Mouse (Mus musculus): Measurements from ENCODE around the gene Smyd3.

GRCm38 (mm10) chr1:179451211-179451610 is 66.6 kb downstream of the Smyd3 start:
- TF ChIP-seq EP300 (IDR thresholded peaks at IDR 0.05; ENCODE audit: insufficient read depth, low read depth, low read length) (no peak), POLR2A (IDR thresholded peaks at IDR 0.05; ENCODE audit: insufficient read depth, low read length) (no peak)
